Mouse (Mus musculus): ENCODE data around the gene Spon1. TPM values are rescaled to one million over a fixed set of nuclear protein-coding genes. Genes with fewer than 3 reads are reported as not detected.

Spon1 gene
- polyA plus RNA-seq, 1 experiment from 2014 or later = 47.0 TPM

GRCm38 (mm10) chr7:113915936-113916335, 150.1 kb downstream of the Spon1 start:
- no peak overlapping the region for H3K27ac ChIP-seq (ENCODE audit: low read length)
- H3K4me1 ChIP-seq (ENCODE audit: control insufficient read depth, insufficient read depth, low read length) = no peaks in the 10 kb centered on the region
- no peaks in the 10 kb centered on the region for H3K36me3 ChIP-seq (ENCODE audit: control insufficient read depth, insufficient read depth, low read length)
- H3K9me3 ChIP-seq (replicated peaks; ENCODE audit: control insufficient read depth, low read length, poor library complexity, severe bottlenecking) = no peaks in the 10 kb centered on the region
- no peaks in the 10 kb centered on the region for H3K27me3 ChIP-seq (ENCODE audit: control insufficient read depth, insufficient read depth, low read depth, low read length)
- H3K9ac ChIP-seq (ENCODE audit: low read depth, low read length) = no peak overlapping the region
- H3K4me3 ChIP-seq (ENCODE audit: low read depth, low read length) = no peak overlapping the region
- 78% methylated on average over 4 of the region's 4 CpGs for WGBS
- no peak overlapping the region for H3K4me2 ChIP-seq (ENCODE audit: low read length)
- ATAC-seq = no peak

GRCm38 (mm10) chr7:113918916-113919315, 153.1 kb downstream of the Spon1 start:
- no peak for ATAC-seq
- H3K9me3 ChIP-seq (replicated peaks; ENCODE audit: control insufficient read depth, low read length, poor library complexity, severe bottlenecking) = no peaks in the 10 kb centered on the region
- H3K36me3 ChIP-seq (ENCODE audit: control insufficient read depth, insufficient read depth, low read length) = no peaks in the 10 kb centered on the region
- no peak overlapping the region for H3K9ac ChIP-seq (ENCODE audit: low read depth, low read length)
- H3K4me3 ChIP-seq (ENCODE audit: low read depth, low read length) = no peak overlapping the region
- whole genome bisulfite sequencing = 90% methylated on average over 3 of the region's 3 CpGs
- no peaks in the 10 kb centered on the region for H3K27me3 ChIP-seq (ENCODE audit: control insufficient read depth, insufficient read depth, low read depth, low read length)
- H3K4me2 ChIP-seq (ENCODE audit: low read length) = no peak overlapping the region
- H3K4me1 ChIP-seq (ENCODE audit: control insufficient read depth, insufficient read depth, low read length) = no peaks in the 10 kb centered on the region
- H3K27ac ChIP-seq (ENCODE audit: low read length) = no peak overlapping the region

- Histone ChIP-seq H3K27me3 (ENCODE audit: control insufficient read depth, insufficient read depth, low read depth, low read length) (no peaks in the 10 kb centered on the region), H3K4me1 (ENCODE audit: control insufficient read depth, insufficient read depth, low read length) (no peaks in the 10 kb centered on the region), H3K4me3 (ENCODE audit: low read depth, low read length) (no peak overlapping the region), H3K9ac (ENCODE audit: low read depth, low read length) (no peak overlapping the region), H3K9me3 (replicated peaks; ENCODE audit: control insufficient read depth, low read length, poor library complexity, severe bottlenecking) (no peaks in the 10 kb centered on the region), H3K27ac (ENCODE audit: low read length) (no peak overlapping the region), H3K4me2 (ENCODE audit: low read length) (no peak overlapping the region), H3K36me3 (ENCODE audit: control insufficient read depth, insufficient read depth, low read length) (no peaks in the 10 kb centered on the region)
- 83% methylated on average over 4 of the region's 4 CpGs for WGBS
- ATAC-seq = no peak
Measured at GRCm38 (mm10) chr7:113919505-113919904, 153.7 kb downstream of the Spon1 start.

GRCm38 (mm10) chr7:113920056-113920455, 154.3 kb downstream of the Spon1 start:
- no peak overlapping the region for H3K4me3 ChIP-seq (ENCODE audit: low read depth, low read length)
- ATAC-seq = no peak
- H3K36me3 ChIP-seq (ENCODE audit: control insufficient read depth, insufficient read depth, low read length) = no peaks in the 10 kb centered on the region
- H3K27me3 ChIP-seq (ENCODE audit: control insufficient read depth, insufficient read depth, low read depth, low read length) = no peaks in the 10 kb centered on the region
- no peaks in the 10 kb centered on the region for H3K4me1 ChIP-seq (ENCODE audit: control insufficient read depth, insufficient read depth, low read length)
- WGBS = 84% methylated on average over 2 of the region's 2 CpGs
- H3K27ac ChIP-seq (ENCODE audit: low read length) = no peak overlapping the region
- H3K9ac ChIP-seq (ENCODE audit: low read depth, low read length) = no peak overlapping the region
- no peaks in the 10 kb centered on the region for H3K9me3 ChIP-seq (replicated peaks; ENCODE audit: control insufficient read depth, low read length, poor library complexity, severe bottlenecking)
- H3K4me2 ChIP-seq (ENCODE audit: low read length) = no peak overlapping the region

GRCm38 (mm10) chr7:113924561-113924960, 158.8 kb downstream of the Spon1 start:
- 55% methylated on average over 6 of the region's 6 CpGs for WGBS
- Histone ChIP-seq H3K27me3 (ENCODE audit: control insufficient read depth, insufficient read depth, low read depth, low read length) (no peaks in the 10 kb centered on the region), H3K27ac (ENCODE audit: low read length) (no peak overlapping the region), H3K4me3 (ENCODE audit: low read depth, low read length) (no peak overlapping the region), H3K4me2 (ENCODE audit: low read length) (no peak overlapping the region), H3K4me1 (ENCODE audit: control insufficient read depth, insufficient read depth, low read length) (no peaks in the 10 kb centered on the region), H3K9me3 (replicated peaks; ENCODE audit: control insufficient read depth, low read length, poor library complexity, severe bottlenecking) (no peaks in the 10 kb centered on the region), H3K36me3 (ENCODE audit: control insufficient read depth, insufficient read depth, low read length) (no peaks in the 10 kb centered on the region), H3K9ac (ENCODE audit: low read depth, low read length) (no peak overlapping the region)
- ATAC-seq = no peak

GRCm38 (mm10) chr7:113950888-113951287, 185.1 kb downstream of the Spon1 start:
- ATAC-seq = no peak
- H3K27me3 ChIP-seq (ENCODE audit: control insufficient read depth, insufficient read depth, low read depth, low read length) = no peaks in the 10 kb centered on the region
- H3K36me3 ChIP-seq (ENCODE audit: control insufficient read depth, insufficient read depth, low read length) = no peaks in the 10 kb centered on the region
- 81% methylated on average over 7 of the region's 7 CpGs for WGBS
- 0 out of 2 replicates have a peak, but pooled peaks cover 2% of the 10 kb centered on the region for H3K4me1 ChIP-seq (ENCODE audit: control insufficient read depth, insufficient read depth, low read length)
- H3K4me3 ChIP-seq (ENCODE audit: low read depth, low read length) = no peak overlapping the region
- H3K27ac ChIP-seq (ENCODE audit: low read length) = no peak overlapping the region
- H3K9ac ChIP-seq (ENCODE audit: low read depth, low read length) = no peak overlapping the region
- no peaks in the 10 kb centered on the region for H3K9me3 ChIP-seq (replicated peaks; ENCODE audit: control insufficient read depth, low read length, poor library complexity, severe bottlenecking)
- no peak overlapping the region for H3K4me2 ChIP-seq (ENCODE audit: low read length)

GRCm38 (mm10) chr7:113955431-113955830, 189.6 kb downstream of the Spon1 start:
- WGBS = 59% methylated on average over 2 of the region's 2 CpGs
- Histone ChIP-seq H3K4me2 (ENCODE audit: low read length) (no peak overlapping the region), H3K4me3 (ENCODE audit: low read depth, low read length) (no peak overlapping the region), H3K9ac (ENCODE audit: low read depth, low read length) (no peak overlapping the region), H3K27me3 (ENCODE audit: control insufficient read depth, insufficient read depth, low read depth, low read length) (no peaks in the 10 kb centered on the region), H3K9me3 (replicated peaks; ENCODE audit: control insufficient read depth, low read length, poor library complexity, severe bottlenecking) (no peaks in the 10 kb centered on the region), H3K36me3 (ENCODE audit: control insufficient read depth, insufficient read depth, low read length) (no peaks in the 10 kb centered on the region), H3K27ac (ENCODE audit: low read length) (no peak overlapping the region), H3K4me1 (ENCODE audit: control insufficient read depth, insufficient read depth, low read length) (0 out of 2 replicates have a peak, but pooled peaks cover 2% of the 10 kb centered on the region)
- no peak for ATAC-seq

- ATAC-seq = no peak
- H3K36me3 ChIP-seq (ENCODE audit: control insufficient read depth, insufficient read depth, low read length) = no peaks in the 10 kb centered on the region
- no peaks in the 10 kb centered on the region for H3K9me3 ChIP-seq (replicated peaks; ENCODE audit: control insufficient read depth, low read length, poor library complexity, severe bottlenecking)
- H3K4me3 ChIP-seq (ENCODE audit: low read depth, low read length) = no peak overlapping the region
- no peak overlapping the region for H3K27ac ChIP-seq (ENCODE audit: low read length)
- WGBS = 48% methylated on average over 9 of the region's 9 CpGs
- no peaks in the 10 kb centered on the region for H3K27me3 ChIP-seq (ENCODE audit: control insufficient read depth, insufficient read depth, low read depth, low read length)
- no peak overlapping the region for H3K9ac ChIP-seq (ENCODE audit: low read depth, low read length)
- H3K4me2 ChIP-seq (ENCODE audit: low read length) = no peak overlapping the region
- no peaks in the 10 kb centered on the region for H3K4me1 ChIP-seq (ENCODE audit: control insufficient read depth, insufficient read depth, low read length)
Measured at GRCm38 (mm10) chr7:113960841-113961499, 195.2 kb downstream of the Spon1 start.

- Histone ChIP-seq H3K27ac (ENCODE audit: low read length) (no peak overlapping the region), H3K4me1 (ENCODE audit: control insufficient read depth, insufficient read depth, low read length) (no peaks in the 10 kb centered on the region), H3K4me3 (ENCODE audit: low read depth, low read length) (no peak overlapping the region), H3K36me3 (ENCODE audit: control insufficient read depth, insufficient read depth, low read length) (no peaks in the 10 kb centered on the region), H3K27me3 (ENCODE audit: control insufficient read depth, insufficient read depth, low read depth, low read length) (no peaks in the 10 kb centered on the region), H3K9me3 (replicated peaks; ENCODE audit: control insufficient read depth, low read length, poor library complexity, severe bottlenecking) (no peaks in the 10 kb centered on the region), H3K4me2 (ENCODE audit: low read length) (no peak overlapping the region), H3K9ac (ENCODE audit: low read depth, low read length) (no peak overlapping the region)
- ATAC-seq = no peak
- 69% methylated on average over 3 of the region's 3 CpGs for WGBS
Measured at GRCm38 (mm10) chr7:113961500-113961895, 195.7 kb downstream of the Spon1 start.
